ENCODE assay signal across 8 mouse cellular contexts in genomic region chr17:53694039-53694438, GRCm38 (mm10). TPM values are rescaled to one million over a fixed set of nuclear protein-coding genes. Genes with fewer than 3 reads are reported as not detected.
DNase-seq lines count a peak whose midpoint lies in the region; ATAC-seq and TF ChIP-seq lines count a peak whose summit lies in the region.
"Had no signal": no experiment of that assay in that cellular context is flagged by ENCODE, and none has a peak within 500 bp of the region (broad histone marks: within the 10 kb centered on the region; RNA-seq: fewer than 3 reads in every experiment).

No protein-coding gene starts in this region.

- peak in 1 of 2 experiments; percentile 14 for DNase-seq in left cerebral cortex, adult 2 months (ENCODE audit: extremely low spot score in 1 of 2, low spot score in 2 of 2)
- DNase-seq in left cerebral cortex, postnatal 36 days (ENCODE audit: low spot score in 2 of 2), result no peak
- DNase-seq in CD4-positive helper T cell, adult 2 months (ENCODE audit: low read depth, low spot score), result peak; percentile 45
- DNase-seq in MN1 (ENCODE audit: low spot score), result peak; percentile 61
- peak; percentile 35 for DNase-seq in embryo, embryonic 11 days
- DNase-seq in lung, adult 18-20 months, result peak; percentile 21 to 42

- no peak for ATAC-seq in neural tube, embryonic 15.5 days (ENCODE audit: low FRiP score)

- H3K4me3 ChIP-seq in left cerebral cortex, adult 2 months, result no peak overlapping the region
- H3K4me3 ChIP-seq in neural tube, embryonic 15.5 days (replicated peaks), result no peak overlapping the region
- H3K4me3 ChIP-seq: embryonic facial prominence, embryonic 13.5 days had no signal

- no peak overlapping the region for H3K4me2 ChIP-seq in neural tube, embryonic 15.5 days
- H3K4me2 ChIP-seq: embryonic facial prominence, embryonic 13.5 days had no signal

- H3K9ac ChIP-seq in neural tube, embryonic 15.5 days (replicated peaks), result no peak overlapping the region
- H3K9ac ChIP-seq: embryonic facial prominence, embryonic 13.5 days had no signal

- H3K4me1 ChIP-seq in neural tube, embryonic 15.5 days, result peaks cover 7% of the 10 kb centered on the region

- H3K27ac ChIP-seq in left cerebral cortex, adult 2 months, result no peak overlapping the region
- no peak overlapping the region for H3K27ac ChIP-seq in neural tube, embryonic 15.5 days (replicated peaks)
- H3K27ac ChIP-seq: embryonic facial prominence, embryonic 13.5 days had no signal

- no peaks in the 10 kb centered on the region for H3K9me3 ChIP-seq in neural tube, embryonic 15.5 days (replicated peaks)
- H3K9me3 ChIP-seq: embryonic facial prominence, embryonic 13.5 days had no signal

- H3K36me3 ChIP-seq in neural tube, embryonic 15.5 days, result no peaks in the 10 kb centered on the region
- H3K36me3 ChIP-seq: embryonic facial prominence, embryonic 13.5 days had no signal

- intact Hi-C loops in left cerebral cortex, adult 2 months (cut with DNase I), result loop anchor here (1.0 kb wide), 1 partner anchor 183 kb away; no protein-coding TSS in a partner anchor
- intact Hi-C loops in left cerebral cortex, postnatal 36 days (cut with DNase I), result loop anchor here (5.0 kb wide), 1 partner anchor 217 kb away; the partner anchor contains the start of gene Rab5a

- no peaks in the 10 kb centered on the region for H3K27me3 ChIP-seq in neural tube, embryonic 15.5 days (replicated peaks)
- H3K27me3 ChIP-seq: embryonic facial prominence, embryonic 13.5 days had no signal

- TF ChIP-seq CTCF in left cerebral cortex, adult 2 months (IDR thresholded peaks at IDR 0.05), result peak; percentile 60

- WGBS in neural tube, embryonic 15.5 days, result 90% methylated on average over 2 of the region's 2 CpGs

RNA-seq across cellular contexts. Expression of gene Sgo1, which starts 4.9 kb away (rescaled TPM):
- total RNA-seq in left cerebral cortex, adult 2 months (2021), result under 1 TPM in 1 of 2 experiments, not detected in 1; 0.12 TPM
- under 1 TPM in 1 of 2 experiments, not detected in 1; 0.37 TPM for total RNA-seq in left cerebral cortex, postnatal 36 days (2021)
- polyA plus RNA-seq in neural tube, embryonic 15.5 days (2015; fragmentation: Nextera tagmentation; extraction: Ambion mirVana), result 4.0 and 12.0 TPM in 2 replicates

Comparison
In these comparisons a context has a peak if more than half of its experiments do, and no peak if none do; other contexts are left out.
1. DNase-seq: peak in CD4-positive helper T cell, adult 2 months (single experiment), MN1 (single experiment), embryo, embryonic 11 days (single experiment) and lung, adult 18-20 months (2 of 2); none in left cerebral cortex, postnatal 36 days (0 of 2).